Mouse (Mus musculus): ENCODE results near the gene Cdk12. TPM values are rescaled to one million over a fixed set of nuclear protein-coding genes. Genes with fewer than 3 reads are reported as not detected.

Gene Cdk12
- polyA plus RNA-seq, 1 experiment from 2014 or later, result 13.9 TPM

DNA sequence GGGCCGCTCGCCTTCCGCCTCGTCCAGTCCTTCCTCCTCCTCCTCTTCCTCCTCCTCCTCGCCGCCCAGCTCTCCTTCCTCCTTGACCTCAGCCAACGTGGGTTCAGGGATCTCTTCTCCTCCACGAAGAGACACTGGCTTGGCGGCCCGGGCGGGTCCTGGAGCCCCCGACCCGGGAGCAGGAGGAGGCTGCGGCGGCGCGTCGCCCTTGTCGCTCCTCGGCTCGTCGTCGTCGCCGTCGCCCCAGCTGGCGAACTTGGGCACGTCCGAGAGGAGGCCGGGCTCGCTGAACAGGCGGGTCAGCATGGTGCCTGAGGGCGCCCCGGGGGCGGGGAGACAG lies 125.1 kb downstream of the Cdk12 start:
- Histone ChIP-seq H3K4me1 (replicated peaks; ENCODE audit: control insufficient read depth, insufficient read depth, low read length) (peaks cover 9% of the 10 kb centered on the region; the same call in 1 of the 2 replicates), H3K27me3 (replicated peaks; ENCODE audit: control insufficient read depth, insufficient read depth, low read length) (peaks cover 100% of the 10 kb centered on the region), H3K36me3 (ENCODE audit: control insufficient read depth, insufficient read depth, low read length) (no peaks in the 10 kb centered on the region), H3K9me3 (ENCODE audit: control insufficient read depth, low read length) (no peaks in the 10 kb centered on the region), H3K4me3 (ENCODE audit: low read depth, low read length) (0 out of 2 replicates have a peak overlapping the region, but pooled peaks have one; percentile 13), H3K4me2 (ENCODE audit: low read length) (peak overlapping the region; percentile 3; the same call in 1 of the 2 replicates), H3K27ac (ENCODE audit: low read depth) (no peak overlapping the region), H3K9ac (ENCODE audit: low read length) (no peak overlapping the region)
- WGBS, result 1% methylated on average over 32 of the region's 35 CpGs
- DNase-seq (ENCODE audit: low spot score), result no peak
- ATAC-seq (replicated peaks; ENCODE audit: low FRiP score, low TSS enrichment, low read depth), result no peak

Small RNA genes lying within 50 kb of the gene (microRNA-seq; reads per million reads assigned to microRNA genes)
- gene Gm27399 (not detected), gene Mir5119 (not detected)

Other genes starting within 250 kb of the Cdk12 start
- gene Plxdc1, start 216.6 kb upstream of the Cdk12 start, polyA plus RNA-seq (2014; fragmentation: Nextera tagmentation; extraction: Ambion mirVana), result 0.09 and 0.30 TPM in 2 replicates
- 9.6 and 13.8 TPM in 2 replicates for gene Arl5c, start 206.9 kb upstream of the Cdk12 start, polyA plus RNA-seq (2014; fragmentation: Nextera tagmentation; extraction: Ambion mirVana)
- 7.5 and 8.0 TPM in 2 replicates for gene Cacnb1, start 180.0 kb upstream of the Cdk12 start, polyA plus RNA-seq (2014; fragmentation: Nextera tagmentation; extraction: Ambion mirVana)
- 1,242 TPM in 2 replicates for gene Rpl19, start 176.3 kb upstream of the Cdk12 start, polyA plus RNA-seq (2014; fragmentation: Nextera tagmentation; extraction: Ambion mirVana)
- gene Stac2, start 149.6 kb upstream of the Cdk12 start, polyA plus RNA-seq (2014; fragmentation: Nextera tagmentation; extraction: Ambion mirVana), result 0.35 and 0.43 TPM in 2 replicates
- 13.0 and 15.5 TPM in 2 replicates for gene Fbxl20, start 52.7 kb upstream of the Cdk12 start, polyA plus RNA-seq (2014; fragmentation: Nextera tagmentation; extraction: Ambion mirVana)
- 57.1 and 63.2 TPM in 2 replicates for gene Med1, start 9.8 kb upstream of the Cdk12 start, polyA plus RNA-seq (2014; fragmentation: Nextera tagmentation; extraction: Ambion mirVana)
- gene Neurod2, start 126.6 kb downstream of the Cdk12 start, polyA plus RNA-seq (2014; fragmentation: Nextera tagmentation; extraction: Ambion mirVana), result 0.05 and 0.07 TPM in 2 replicates
- 21.4 and 22.6 TPM in 2 replicates for gene Ppp1r1b, start 145.3 kb downstream of the Cdk12 start, polyA plus RNA-seq (2014; fragmentation: Nextera tagmentation; extraction: Ambion mirVana)
- gene Stard3, start 155.3 kb downstream of the Cdk12 start, polyA plus RNA-seq (2014; fragmentation: Nextera tagmentation; extraction: Ambion mirVana), result 40.5 and 44.8 TPM in 2 replicates
- gene Tcap, start 180.8 kb downstream of the Cdk12 start, polyA plus RNA-seq (2014; fragmentation: Nextera tagmentation; extraction: Ambion mirVana), result not detected in 2 replicates
- not detected in 2 replicates for gene Pnmt, start 183.4 kb downstream of the Cdk12 start, polyA plus RNA-seq (2014; fragmentation: Nextera tagmentation; extraction: Ambion mirVana)
- gene Pgap3, start 197.4 kb downstream of the Cdk12 start, polyA plus RNA-seq (2014; fragmentation: Nextera tagmentation; extraction: Ambion mirVana), result 13.4 and 14.1 TPM in 2 replicates
- 33.5 and 35.3 TPM in 2 replicates for gene Erbb2, start 209.4 kb downstream of the Cdk12 start, polyA plus RNA-seq (2014; fragmentation: Nextera tagmentation; extraction: Ambion mirVana)
- 109 and 123 TPM in 2 replicates for gene Mien1, start 235.9 kb downstream of the Cdk12 start, polyA plus RNA-seq (2014; fragmentation: Nextera tagmentation; extraction: Ambion mirVana)
- 74.1 and 74.6 TPM in 2 replicates for gene Grb7, start 243.3 kb downstream of the Cdk12 start, polyA plus RNA-seq (2014; fragmentation: Nextera tagmentation; extraction: Ambion mirVana)

Measured in intestine, embryonic 14.5 days (tissue).